Mouse (Mus musculus) T-helper 2 cell (primary cell): Measurements from ENCODE around the gene Atg9b.

Experiments
- in situ Hi-C: fragments of 300-600 bp; cut with MboI, MseI; formaldehyde crosslinking; loops from one replicate; pipeline ENCODE4 v1.15.1; 2025; ENCODE audit warnings: high pct_unique_total_duplicates

Gene Atg9b

DNA sequence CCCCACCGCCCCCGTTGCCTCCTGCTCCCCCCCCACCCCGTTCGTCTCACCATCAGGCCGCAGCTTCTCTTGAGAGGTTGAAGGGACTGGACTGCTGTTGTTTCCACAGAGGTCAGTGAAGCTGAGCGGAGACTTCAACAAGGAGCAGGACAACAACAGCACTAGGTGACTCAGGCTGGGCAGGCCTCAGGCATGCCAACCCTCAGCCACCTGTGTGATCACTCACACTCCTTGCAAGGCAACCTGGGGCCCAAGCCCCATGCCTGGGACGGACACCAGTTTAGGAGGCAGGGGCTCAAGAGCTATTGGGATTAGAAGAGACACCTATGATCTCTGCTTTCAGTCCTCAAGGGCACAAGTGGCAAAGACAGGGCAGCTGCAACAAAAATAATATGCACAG lies at the start of gene Atg9b:
Atg9b (minus strand) TSS at position 280 of the 400 bp plus-strand sequence.
- in situ Hi-C loops = loop anchor here (5.0 kb wide), 1 partner anchor 60 kb away; the partner anchor contains the start of gene Agap3

DNA sequence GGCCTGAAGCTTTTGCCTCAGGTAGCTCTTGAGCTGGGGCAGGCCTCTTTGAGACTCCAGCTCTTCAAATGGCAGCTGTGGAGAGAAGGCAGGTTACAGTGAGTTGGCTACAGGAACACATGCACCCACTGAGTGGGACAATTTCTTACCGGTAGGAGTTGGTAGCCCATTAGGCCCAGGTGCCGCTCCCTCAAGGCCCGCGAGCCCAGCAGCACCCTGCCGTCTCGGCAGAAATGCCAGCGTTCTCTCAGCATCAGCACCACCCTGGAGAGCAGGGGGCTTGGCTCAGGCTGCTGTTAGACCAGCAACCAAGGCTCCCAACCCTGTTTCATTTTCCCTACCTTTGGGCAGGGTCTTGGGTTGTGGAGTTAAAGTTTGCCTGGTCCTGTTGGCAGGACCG lies 49.2 kb upstream of the Atg9b start:
- in situ Hi-C loops = no loop called here

DNA sequence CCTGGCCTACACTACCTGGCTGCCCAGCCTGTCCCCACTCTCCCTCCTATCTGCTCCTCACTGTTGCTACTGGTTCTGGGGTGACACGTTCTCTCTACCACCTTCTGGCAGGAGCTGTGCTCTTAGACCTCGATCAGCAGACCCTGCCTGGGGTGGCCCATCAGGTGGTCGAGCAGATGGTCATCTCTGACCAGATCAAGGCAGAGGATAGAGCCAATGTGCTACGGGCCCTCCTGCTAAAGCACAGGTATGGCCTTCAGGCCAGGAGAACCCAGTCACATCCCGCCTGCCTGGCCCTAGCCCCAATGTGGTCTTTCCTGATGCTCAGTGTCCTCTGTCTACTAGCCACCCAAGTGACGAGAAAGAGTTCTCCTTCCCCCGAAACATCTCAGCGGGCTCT lies 42.0 kb upstream of the Atg9b start:
- in situ Hi-C loops = no loop called here

DNA sequence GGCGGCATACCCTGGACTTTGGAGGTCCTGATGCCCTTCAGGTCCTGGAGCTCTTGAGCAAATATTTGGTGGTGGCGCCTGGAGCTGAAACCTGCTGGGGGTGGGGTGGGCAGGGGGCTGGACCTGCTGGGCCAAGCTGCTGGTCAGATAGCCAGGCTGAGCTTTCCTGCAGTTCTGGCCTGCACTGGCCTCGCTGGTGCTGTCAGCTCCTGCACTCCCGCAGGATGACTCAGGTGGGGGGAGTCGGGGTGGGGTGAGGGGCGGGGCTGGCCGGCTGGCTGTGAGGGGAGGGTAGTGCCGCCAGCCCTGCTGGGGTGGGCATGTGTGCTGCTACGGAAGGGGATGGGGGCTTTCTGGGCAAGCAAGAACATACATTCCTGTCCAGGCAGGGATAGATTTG lies 36.7 kb upstream of the Atg9b start:
- in situ Hi-C loops = no loop called here

DNA sequence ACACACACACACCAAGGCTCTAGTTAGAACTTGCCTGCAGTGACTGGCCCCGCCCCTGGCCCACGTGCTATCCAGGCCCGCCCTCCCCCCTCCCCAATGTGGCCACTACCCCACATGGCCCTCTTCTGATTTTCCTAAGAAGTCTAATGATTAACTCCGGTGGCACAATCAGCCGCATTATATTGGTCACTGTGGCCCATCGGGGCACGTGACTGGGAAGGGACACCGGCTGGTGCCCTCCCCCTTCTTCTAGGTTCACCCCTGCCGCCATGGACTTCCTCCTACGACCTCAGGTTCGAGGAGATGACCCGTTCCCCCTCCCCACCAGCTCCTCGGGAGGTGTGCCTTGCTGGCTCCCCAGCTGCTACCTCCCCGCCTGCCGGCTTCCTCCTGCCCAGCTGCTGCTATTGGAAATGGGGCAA lies 36.0 kb upstream of the Atg9b start:
- in situ Hi-C loops = no loop called here

DNA sequence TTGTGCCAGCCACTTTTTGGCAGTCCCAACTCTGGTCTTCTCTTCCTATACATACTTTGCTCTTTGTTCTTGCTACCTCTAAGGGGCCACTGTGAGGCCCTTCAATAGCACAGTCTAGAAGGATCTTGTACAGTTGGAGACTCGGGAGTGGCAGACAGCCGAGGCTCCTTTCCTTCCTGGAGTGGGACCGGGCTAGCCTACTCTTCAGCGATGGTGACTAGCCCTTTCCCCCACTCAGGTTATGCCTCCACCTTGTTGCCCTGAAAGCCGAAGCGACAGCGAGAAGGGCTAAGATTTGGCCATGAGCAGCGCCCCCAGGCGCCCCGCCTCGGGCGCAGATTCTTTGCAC lies 35.3 kb upstream of the Atg9b start:
- in situ Hi-C loops = no loop called here

DNA sequence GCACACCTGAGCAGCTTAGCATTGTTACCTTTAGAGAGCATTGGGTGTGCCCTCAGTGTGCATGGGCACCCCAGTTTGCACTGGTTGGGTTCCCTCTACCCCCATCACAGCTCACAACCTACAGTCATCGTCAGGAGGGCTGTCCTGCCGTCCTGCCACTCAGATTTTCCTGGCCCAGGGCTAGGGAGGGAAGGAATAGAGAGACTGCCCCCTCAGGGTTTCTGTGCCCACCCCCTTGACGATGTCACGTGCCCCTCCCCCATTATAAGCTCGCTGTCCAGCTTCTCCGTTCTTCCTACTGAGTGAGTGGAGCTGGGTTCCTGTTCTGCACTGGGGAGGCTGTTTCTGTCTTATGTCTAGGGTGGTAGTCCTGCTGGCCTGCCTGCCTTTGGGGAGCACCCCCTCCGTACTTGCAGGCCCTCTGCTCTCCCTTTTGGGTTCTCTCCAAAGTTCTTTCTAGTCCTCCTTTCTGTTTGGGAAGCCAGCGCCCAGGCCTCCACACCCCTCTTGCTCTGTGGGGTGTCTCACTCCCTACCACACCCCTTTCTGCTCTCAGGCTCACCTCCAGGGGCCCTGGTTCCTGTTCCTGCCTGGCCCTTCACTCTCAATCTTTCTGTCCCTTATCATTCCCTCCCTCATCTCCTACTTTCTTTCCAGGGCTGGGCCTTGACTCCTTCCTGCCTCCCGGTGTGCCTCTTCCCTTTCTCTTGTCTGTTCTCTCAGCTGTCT lies 34.8 kb upstream of the Atg9b start:
- in situ Hi-C loops = no loop called here

DNA sequence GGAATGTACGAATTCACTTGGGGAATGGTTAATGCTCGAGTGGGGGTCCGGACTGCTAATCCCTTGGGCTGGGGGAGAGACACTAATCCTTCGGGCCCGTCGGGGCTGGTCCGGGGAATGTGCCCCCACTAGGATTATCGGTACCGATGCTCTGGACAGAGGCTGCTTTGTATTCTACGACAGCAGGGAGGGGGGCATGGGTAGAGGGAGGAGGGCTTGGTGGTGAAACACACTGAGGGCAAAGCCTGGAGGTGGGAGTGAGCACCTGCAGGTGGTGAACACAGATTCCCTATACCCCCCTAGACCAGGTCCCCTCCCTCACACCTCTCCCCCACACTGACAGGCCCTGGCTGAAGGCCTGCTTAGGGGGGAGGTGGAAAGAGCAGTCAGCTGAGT lies 34.1 kb upstream of the Atg9b start:
- in situ Hi-C loops = no loop called here

DNA sequence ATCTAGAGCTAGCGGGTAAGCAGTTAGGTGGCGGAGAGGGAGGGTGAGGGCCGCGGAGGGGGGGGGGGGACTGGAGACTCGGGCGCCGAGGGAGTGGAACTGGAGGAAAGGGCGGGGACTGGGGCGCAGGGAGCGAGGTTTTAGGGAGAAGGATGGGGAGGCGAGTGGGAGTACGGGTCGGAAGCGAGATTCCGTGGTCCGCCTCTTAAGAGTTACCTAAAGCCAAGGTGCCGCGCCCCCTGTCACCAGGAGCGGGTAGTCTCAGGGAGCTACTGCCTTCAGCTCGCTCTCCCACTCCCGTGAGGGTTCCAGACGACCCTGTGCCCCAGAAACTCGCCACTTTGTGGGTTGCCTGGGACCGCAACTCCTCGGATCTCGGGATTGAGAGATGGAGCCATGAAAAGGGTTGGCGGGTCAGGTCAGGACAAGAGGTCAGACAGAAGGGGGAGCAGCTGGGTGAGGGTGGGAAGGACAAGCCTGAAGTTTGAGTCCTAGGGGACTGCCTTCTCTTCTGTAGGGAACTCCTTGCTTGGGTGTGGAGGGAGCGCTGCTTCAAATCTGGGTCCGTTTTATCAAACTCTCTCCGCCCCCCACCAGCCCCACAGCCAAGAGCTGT lies 33.6 kb upstream of the Atg9b start:
- in situ Hi-C loops = no loop called here

DNA sequence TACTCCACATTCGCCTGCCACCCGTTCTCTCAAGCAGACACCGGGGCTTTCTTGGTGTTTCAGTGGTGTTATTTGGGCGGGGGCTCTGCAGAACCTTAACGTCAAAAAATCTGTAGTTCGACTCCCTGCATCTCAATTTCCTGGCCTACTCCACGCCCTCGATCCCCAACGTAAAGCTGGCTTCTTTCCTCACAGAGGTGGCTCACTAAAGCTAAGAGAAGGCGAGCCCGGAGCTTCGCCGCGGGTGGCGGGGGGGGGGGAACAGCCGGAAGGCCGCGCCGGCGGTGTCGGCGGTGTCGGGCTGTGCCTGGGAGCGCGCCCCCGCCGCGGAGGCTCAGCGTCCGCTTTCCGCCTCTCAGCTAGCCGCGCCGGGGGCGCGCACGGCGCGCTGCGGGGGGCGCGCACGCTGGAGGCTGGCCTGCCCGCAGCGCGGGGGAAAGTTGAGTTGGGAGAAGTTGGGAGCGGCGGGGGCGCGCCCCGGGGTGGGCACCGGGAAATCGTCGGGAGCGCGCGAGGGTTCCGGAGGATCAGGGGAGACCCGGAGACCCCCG lies 33.0 kb upstream of the Atg9b start:
- in situ Hi-C loops = no loop called here

DNA sequence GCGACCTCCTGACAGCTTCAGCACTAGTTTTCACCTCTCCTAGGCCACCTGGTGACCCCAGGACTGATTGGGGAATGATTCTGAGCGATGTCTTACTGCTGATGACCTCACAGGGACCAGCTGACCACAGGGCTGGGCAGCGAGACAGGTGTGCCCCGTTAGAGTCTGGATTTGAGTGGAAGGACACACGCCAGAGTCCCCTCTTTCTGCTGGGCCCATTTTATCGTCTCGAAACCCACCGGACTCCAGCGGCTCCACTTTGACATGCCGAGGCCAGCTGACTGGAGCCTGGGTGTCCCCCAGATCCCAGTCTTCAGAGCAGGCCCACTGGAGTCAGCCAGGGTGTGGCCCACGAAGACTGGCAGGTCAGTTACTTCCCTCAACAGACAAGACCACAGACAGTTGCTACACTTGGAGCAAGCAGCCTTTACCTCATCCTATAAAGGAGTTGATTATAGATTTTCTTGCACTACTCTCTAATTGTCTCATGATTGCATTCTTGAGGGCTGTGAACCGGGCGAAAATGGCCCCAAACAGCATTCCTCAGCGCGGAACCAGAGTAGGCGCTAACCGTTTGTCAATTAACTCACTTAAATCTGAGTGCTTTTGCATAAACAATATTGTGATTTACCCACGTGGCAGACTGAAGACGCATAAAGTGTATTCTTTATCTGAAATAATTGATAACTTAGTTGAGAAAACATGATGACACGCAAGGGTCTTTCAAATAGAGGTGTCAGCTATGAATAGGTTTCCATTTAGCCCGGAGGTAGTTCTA lies 32.2 kb upstream of the Atg9b start:
- in situ Hi-C loops = no loop called here

DNA sequence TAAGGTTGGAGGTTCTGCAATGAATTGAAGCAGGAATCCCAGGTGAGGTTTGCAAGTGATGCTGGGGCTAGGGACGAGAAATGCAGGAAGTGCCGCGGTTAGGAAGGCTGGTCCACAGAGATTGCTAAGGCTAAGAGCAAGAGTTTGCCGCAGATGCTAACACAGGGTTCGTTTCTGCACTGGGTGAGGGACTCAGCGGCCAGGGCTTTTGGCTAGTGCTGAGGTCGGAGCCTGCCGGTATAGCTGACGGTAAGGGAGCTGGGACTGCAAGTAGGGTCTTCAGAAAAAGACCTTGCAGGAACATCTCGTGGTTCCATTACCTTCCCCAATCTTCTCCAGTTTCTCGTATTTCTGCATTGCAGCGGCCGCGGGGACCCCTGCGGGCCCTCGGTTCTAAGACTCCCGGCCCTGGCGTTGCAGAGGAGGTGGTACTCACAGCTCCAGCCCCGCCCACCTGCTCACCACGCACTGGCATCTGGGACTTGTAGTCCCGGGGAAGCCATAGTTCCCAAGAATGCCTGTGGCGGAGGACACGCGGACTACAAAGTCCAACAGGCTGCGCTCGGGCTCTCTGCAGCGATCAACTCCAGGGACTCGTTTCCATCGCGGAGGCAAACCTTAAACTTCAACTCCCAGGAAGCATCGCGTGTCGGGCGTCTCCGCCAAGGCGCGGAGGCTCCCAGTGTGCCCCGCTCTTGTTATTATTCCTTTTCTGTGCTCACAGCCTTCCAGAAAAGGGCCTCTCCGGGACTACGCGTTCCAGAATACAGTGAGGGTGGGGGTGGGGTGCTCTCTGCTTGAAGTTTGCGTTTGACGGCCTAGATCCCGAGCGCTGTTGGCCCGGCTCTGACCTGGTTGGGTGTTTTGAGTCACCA lies 31.4 kb upstream of the Atg9b start, which contains the start of the genes Cdk5 and Slc4a2:
Cdk5 (minus strand) TSS at position 402 of the 875 bp plus-strand sequence.
Slc4a2 (plus strand) TSS at position 709 of the 875 bp plus-strand sequence.
- in situ Hi-C loops = no loop called here

DNA sequence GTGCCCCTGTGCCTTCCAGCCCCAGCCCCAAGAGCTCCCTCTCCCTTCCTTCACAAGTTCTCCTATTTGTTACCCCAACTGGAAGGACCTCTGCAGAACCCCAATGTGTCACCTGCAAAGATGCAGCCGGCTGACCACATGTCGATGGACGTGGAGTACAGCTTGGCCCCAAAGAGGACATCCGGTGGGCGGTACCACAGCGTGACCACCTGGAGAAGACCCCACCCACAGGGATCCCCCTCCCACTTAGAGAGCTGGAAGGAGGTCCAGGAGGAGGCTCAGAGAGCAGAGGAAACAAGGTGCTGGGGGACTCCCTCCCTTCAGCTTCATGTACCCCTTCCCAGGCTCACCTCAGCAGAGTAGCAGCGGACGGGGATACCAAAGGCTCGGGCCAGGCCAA lies 28.4 kb upstream of the Atg9b start:
- in situ Hi-C loops = no loop called here

DNA sequence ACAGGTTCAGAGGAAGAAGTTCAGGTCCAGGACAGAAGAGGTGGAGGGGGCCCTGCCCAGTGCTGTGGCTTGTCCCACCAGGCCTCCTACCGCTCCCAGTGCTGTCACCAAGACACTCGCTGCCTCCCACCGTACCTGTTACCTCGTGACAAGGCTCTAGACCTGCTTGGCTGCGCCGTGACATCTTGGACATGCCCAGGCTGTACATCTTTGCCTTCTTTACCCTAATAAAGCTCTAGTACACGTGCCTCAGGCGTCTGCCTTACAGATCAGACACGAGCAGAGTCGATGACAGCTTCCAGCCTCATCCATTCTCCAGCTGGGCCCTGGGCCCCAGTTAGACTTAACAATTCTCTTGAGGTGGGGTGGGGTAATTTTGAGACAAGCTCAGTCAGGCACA lies 25.6 kb upstream of the Atg9b start:
- in situ Hi-C loops = no loop called here

DNA sequence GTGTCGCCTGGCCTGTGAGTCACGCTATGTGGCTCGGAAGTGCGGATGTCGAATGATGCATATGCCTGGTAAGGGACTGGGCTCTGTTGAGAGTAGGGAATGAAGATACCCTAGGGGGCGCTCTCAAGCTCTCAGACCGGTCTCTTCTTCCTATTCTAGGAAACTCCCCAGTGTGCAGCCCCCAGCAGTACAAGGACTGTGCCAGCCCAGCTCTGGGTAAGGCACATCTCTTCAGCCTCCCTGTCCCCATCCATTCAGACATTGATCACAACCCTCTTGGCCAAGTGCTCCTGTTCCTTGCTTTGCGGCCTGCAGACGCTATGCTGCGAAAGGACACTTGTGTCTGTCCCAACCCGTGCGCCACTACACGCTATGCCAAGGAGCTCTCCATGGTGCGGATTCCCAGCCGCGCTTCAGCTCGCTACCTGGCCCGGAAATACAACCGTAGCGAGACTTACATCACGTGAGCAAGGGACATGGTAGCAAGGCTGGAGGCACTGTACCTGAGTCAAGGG lies 24.3 kb upstream of the Atg9b start:
- in situ Hi-C loops = no loop called here

DNA sequence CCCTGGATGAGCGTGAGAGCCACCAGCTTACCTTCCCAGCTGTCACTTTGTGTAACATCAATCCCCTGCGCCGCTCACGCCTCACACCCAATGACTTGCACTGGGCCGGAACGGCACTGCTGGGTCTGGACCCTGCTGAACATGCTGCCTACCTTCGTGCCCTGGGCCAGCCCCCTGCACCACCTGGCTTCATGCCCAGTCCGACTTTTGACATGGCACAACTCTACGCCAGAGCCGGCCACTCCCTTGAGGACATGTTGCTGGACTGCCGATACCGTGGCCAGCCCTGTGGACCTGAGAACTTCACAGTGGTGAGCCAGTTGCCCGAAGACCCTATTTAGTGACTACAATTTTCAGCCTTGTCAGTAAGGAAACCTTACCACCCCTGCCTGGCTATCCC lies 22.0 kb upstream of the Atg9b start:
- in situ Hi-C loops = no loop called here

DNA sequence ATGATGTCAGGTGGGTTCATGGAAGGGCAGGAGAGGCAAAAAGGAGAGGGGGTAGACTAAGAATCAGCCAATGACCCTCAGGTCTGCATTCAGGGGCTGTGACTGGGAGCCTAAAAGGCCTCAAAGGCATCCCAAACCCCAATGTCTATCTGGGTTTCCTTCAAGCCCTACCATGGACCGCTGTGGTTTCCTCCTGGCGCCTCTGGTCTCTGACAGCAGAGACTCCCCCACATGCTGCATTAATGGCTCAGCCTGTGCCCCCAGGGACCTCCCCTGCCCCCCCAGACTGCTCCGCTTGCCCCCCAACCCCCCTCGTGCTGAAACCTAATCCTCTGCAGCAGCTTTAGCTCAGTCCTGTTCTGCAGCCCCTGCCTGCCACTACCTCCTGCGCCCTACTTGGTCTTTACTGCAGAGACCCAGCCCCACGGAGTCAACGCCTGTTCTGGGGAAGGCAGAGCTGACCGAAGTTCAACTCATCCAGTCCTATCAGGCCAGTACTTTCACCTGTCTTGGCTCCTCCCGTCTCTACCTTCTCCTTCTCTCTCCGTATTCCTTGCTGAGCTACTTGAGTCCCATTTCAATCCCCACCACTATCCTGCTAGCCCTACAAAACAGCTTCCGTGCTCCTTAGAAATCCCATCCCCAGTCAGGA lies 21.2 kb upstream of the Atg9b start, which contains the start of gene Asic3:
Asic3 (plus strand) TSS at position 351 of the 652 bp plus-strand sequence.
- in situ Hi-C loops = no loop called here

DNA sequence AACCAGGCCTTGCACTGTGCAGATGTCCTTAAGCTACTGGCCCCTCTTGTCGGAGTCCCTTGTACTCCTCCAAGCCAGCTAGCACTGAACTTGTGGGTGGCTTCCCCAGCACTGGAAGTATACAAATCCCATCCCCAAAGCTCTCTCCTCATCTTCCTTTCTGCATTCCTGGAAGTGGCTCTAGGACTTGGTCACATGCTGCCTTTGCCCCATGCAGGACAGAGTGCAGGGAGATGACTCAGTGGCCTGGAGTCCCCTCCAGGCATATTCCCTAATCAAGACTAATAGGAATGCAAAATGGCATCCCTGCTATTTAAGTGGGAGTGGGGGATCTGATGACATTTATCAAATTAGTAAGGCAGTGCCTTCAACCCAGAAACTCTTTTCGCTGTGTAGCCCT lies 20.1 kb upstream of the Atg9b start:
- in situ Hi-C loops = no loop called here

DNA sequence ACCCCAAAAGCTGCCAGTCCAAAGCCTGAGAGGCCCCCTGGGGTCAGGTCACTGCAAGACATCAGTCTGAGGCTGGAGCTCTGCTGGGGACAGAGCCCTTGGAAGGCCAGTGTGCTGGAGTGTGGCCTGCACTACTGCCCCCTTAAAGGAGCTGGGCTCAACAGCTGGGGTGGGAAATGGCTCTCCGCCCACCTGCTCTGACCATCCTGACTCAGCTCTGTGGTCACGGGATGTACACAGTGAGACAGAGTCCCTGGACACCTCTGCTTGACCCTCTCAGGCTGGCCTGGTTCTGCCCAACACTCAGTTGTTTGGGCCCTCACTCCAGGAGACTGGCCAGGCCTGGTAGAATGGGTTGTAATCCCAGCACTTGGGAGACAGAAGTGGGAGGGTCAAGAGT lies 17.5 kb upstream of the Atg9b start:
- in situ Hi-C loops = no loop called here

DNA sequence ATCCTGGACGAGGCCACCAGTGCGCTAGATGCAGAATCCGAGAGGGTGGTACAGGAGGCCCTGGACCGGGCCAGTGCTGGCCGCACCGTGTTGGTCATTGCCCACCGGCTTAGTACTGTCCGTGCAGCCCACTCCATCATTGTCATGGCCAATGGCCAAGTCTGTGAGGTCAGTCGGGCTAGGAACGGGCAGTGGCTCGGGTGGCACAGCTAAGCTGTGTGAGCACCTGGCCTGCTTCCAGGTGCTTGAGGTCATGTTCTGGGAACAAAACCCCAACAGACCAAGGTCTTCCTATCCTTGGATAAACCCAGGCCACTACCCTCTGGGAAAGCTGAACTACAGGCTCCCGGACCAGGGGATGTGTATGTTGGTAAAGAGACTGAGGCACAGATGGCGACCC lies 16.7 kb upstream of the Atg9b start:
- in situ Hi-C loops = no loop called here
